Mouse (Mus musculus): ENCODE results near the gene Ormdl3. TPM values are rescaled to one million over a fixed set of nuclear protein-coding genes. Genes with fewer than 3 reads are reported as not detected.
A peak's percentile ranks its signal among the peaks of the same experiment; 100 is the strongest.
"Not testable (repeated sequence)": the region's sequence is repeated elsewhere in the genome, so short reads cannot be mapped to it uniquely, and the experiment has no call there.

Ormdl3 gene
- polyA plus RNA-seq (2015; fragmentation: Nextera tagmentation; extraction: Ambion mirVana), result 62.9 and 65.2 TPM in 2 replicates

DNA sequence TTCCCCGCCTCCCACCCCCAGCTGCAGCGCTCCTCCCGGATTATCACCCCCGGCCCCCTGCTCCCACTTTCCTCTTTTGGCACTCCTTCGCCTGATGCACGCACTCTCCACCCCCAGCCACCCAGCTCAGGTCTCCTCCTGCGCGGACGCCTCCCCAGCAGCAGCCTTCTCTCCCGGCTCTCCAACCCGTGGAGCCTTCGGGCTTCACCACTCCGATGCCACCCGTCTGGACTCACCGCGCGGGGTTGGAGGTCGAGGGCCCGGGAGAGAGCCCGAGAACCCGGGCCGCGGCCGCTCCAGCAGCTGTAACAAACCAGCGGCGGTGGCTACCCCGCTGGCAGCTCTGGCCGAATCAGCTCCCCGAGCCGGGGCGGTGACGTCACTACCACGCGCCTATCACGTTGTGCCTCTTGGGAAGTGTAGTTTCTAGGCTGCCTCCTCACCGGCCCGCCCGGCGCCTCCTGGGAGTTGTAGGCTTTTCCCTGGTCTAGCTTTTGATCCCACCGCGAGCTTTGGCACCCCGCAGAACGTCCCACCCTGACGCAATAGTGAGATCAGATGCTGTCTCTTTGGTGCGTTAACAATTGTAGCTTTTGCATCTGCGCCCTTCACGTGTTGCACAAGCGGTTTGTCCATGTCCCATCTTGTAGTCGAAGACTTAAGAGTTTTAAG is at the start of gene Ormdl3:
Ormdl3 (minus strand) TSS at position 477 of the 672 bp plus-strand sequence.
- H3K4me1 ChIP-seq (ENCODE audit: control insufficient read depth, insufficient read depth, low read length), result peaks cover 43% of the 10 kb centered on the region
- peak; percentile 83 for ATAC-seq

DNA sequence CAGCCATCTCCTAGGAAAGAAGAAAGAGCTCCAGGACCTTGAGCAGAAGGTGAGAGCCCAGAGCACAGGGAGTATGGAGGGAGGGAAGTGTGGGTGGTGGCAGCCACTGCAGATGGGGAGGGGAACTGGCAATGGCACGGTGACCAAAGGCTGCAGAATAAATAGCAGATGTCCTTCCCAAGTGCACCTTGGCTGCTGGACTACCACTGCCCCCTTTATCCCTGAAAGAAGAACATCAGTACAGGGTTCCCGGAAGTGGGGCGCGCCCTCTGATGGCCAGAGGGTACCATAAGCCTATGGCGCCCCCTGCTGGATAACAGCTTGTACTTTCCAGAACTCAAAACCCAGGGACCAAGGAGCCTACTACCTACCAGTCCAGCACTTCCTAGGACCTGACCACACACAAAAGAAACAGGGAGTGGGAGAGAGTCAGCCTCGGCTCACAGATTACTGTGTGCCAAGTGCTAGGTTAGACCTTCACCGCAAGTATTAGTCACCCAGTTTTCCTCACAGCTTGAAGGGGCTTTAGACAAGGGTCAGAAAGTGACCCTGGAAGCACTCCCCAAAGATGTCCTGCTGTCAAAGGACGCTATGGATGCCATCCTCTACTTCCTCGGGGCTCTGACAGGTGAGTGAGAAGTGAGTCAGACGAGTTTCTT is 48.3 kb upstream of the Ormdl3 start:
- not testable (repeated sequence) for H3K4me1 ChIP-seq (ENCODE audit: control insufficient read depth, insufficient read depth, low read length); H3K9ac ChIP-seq (ENCODE audit: low read depth, low read length); H3K9me3 ChIP-seq (ENCODE audit: control insufficient read depth, low read length); H3K4me2 ChIP-seq (ENCODE audit: low read depth, low read length); ATAC-seq; H3K36me3 ChIP-seq (ENCODE audit: control insufficient read depth, insufficient read depth, low read length); H3K4me3 ChIP-seq (ENCODE audit: low read length); H3K27ac ChIP-seq (ENCODE audit: low read length); H3K27me3 ChIP-seq (replicated peaks; ENCODE audit: control insufficient read depth, insufficient read depth, low read length)
- WGBS, result 35% methylated on average over 10 of the region's 10 CpGs

More for the DNA sequence above, at the start of gene Ormdl3:
- under 1% methylated on average over 48 of the region's 49 CpGs for WGBS
- peak within 1 kb of the TSS; percentile 91 for H3K27ac ChIP-seq (ENCODE audit: low read length)
- H3K4me2 ChIP-seq (ENCODE audit: low read depth, low read length), result peak within 1 kb of the TSS; percentile 85
- peak within 1 kb of the TSS; percentile 96 for H3K4me3 ChIP-seq (ENCODE audit: low read length)
- H3K9ac ChIP-seq (ENCODE audit: low read depth, low read length), result peak within 1 kb of the TSS; percentile 94
- H3K36me3 ChIP-seq (ENCODE audit: control insufficient read depth, insufficient read depth, low read length), result no peaks in the 10 kb centered on the region; the same call in 1 of the 2 replicates
- no peaks in the 10 kb centered on the region for H3K27me3 ChIP-seq (replicated peaks; ENCODE audit: control insufficient read depth, insufficient read depth, low read length)
- no peaks in the 10 kb centered on the region for H3K9me3 ChIP-seq (ENCODE audit: control insufficient read depth, low read length)

DNA sequence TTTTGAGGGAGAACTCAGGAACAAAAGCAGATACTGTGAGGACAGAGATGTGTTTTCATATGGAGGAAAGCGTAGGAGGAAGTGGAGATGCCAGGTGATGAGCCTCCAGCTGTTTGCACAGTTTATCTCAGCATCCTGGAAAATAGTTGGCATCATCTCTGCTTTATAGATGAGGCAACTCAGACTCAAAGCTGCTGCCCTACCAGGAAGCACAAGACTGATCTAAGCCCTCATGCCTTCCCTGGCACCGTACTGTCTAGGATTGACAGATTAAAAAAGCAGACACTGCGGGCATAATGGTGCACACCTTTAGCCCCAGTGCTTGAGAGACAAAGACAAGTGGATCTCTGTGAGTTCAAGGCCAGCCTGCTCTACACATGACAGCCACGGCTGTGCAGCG is 43.5 kb upstream of the Ormdl3 start:
- Histone ChIP-seq H3K9ac (ENCODE audit: low read depth, low read length) (no peak overlapping the region), H3K27me3 (replicated peaks; ENCODE audit: control insufficient read depth, insufficient read depth, low read length) (no peaks in the 10 kb centered on the region), H3K4me1 (ENCODE audit: control insufficient read depth, insufficient read depth, low read length) (no peaks in the 10 kb centered on the region), H3K4me2 (ENCODE audit: low read depth, low read length) (no peak overlapping the region), H3K36me3 (ENCODE audit: control insufficient read depth, insufficient read depth, low read length) (no peaks in the 10 kb centered on the region), H3K27ac (ENCODE audit: low read length) (no peak overlapping the region), H3K4me3 (ENCODE audit: low read length) (no peak overlapping the region), H3K9me3 (ENCODE audit: control insufficient read depth, low read length) (no peaks in the 10 kb centered on the region)
- no peak for ATAC-seq
- WGBS, result 84% methylated on average over 5 of the region's 5 CpGs

DNA sequence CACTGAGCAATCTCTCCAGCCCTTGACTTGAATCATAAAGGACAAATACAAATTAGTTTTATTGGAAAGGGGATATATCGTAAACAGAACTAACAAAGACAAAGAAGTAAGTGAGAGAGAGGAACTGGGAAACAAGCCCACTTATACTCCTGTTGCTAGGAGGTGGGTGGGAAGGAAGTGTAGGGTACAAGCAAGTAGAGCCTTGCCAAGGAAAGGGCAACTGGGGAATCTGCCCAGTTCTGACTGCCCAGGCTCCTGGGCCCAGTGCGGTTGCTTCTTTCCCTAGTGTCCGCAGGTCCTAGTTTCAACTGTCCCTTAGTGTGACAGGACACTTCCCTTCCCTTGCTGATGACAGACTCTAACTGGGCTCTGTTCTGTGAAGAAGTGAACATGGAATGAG is 41.5 kb upstream of the Ormdl3 start:
- Histone ChIP-seq H3K36me3 (ENCODE audit: control insufficient read depth, insufficient read depth, low read length) (no peaks in the 10 kb centered on the region), H3K9me3 (ENCODE audit: control insufficient read depth, low read length) (no peaks in the 10 kb centered on the region)

DNA sequence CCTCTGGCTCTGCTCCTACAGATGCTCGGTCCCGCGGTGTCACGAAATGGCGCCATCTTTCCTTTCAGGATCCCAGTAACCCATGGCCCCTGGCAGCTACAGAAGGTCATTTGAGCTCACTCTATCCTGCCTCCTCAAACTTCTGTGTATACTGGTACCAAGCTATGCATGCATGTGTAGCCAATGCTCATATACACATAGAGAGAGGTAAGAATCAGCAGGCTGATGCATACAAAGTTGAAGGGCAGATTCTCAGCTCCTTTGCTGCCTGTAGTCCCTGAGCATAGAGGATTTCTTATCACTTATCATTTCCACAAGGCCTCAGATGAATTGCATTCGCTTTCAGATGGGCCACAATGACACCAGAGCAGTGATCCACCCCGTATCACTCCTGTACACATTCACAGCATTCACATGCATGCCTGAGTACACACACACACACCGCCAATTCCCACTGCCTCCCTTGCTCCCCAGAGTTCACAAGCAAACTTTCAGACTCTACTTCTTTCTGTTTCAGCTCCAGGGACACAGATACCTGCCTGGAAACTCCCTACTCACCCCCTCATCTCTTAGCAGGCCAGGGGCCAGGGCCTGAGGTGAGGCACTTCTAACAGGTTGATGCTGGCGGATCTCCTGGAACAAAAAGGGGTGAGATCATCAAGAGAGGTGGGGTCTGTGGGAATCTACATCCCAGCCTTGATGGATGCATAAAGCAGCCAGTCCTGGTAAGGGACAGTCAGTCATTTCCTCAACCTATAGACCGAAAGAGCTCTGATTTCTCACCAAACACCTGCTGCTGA is 38.6 kb upstream of the Ormdl3 start, which contains the start of the genes Gm12355 and Gsdma3:
Gm12355 (minus strand) TSS at position 51 of the 800 bp plus-strand sequence.
Gsdma3 (plus strand) TSS at position 750 of the 800 bp plus-strand sequence.
- Histone ChIP-seq H3K4me1 (ENCODE audit: control insufficient read depth, insufficient read depth, low read length) (no peaks in the 10 kb centered on the region), H3K36me3 (ENCODE audit: control insufficient read depth, insufficient read depth, low read length) (no peaks in the 10 kb centered on the region), H3K27me3 (replicated peaks; ENCODE audit: control insufficient read depth, insufficient read depth, low read length) (no peaks in the 10 kb centered on the region), H3K9ac (ENCODE audit: low read depth, low read length) (no peak within 1 kb of the TSS), H3K27ac (ENCODE audit: low read length) (no peak within 1 kb of the TSS), H3K9me3 (ENCODE audit: control insufficient read depth, low read length) (no peaks in the 10 kb centered on the region), H3K4me2 (ENCODE audit: low read depth, low read length) (no peak within 1 kb of the TSS), H3K4me3 (ENCODE audit: low read length) (no peak within 1 kb of the TSS)
- 89% methylated on average over 10 of the region's 10 CpGs for WGBS
- ATAC-seq, result no peak

More for the DNA sequence above, 41.5 kb upstream of the Ormdl3 start:
- 95% methylated on average over 3 of the region's 3 CpGs for WGBS
- no peak overlapping the region for H3K4me3 ChIP-seq (ENCODE audit: low read length)
- H3K27me3 ChIP-seq (replicated peaks; ENCODE audit: control insufficient read depth, insufficient read depth, low read length), result no peaks in the 10 kb centered on the region
- H3K4me1 ChIP-seq (ENCODE audit: control insufficient read depth, insufficient read depth, low read length), result no peaks in the 10 kb centered on the region
- no peak overlapping the region for H3K9ac ChIP-seq (ENCODE audit: low read depth, low read length)
- no peak for ATAC-seq
- no peak overlapping the region for H3K4me2 ChIP-seq (ENCODE audit: low read depth, low read length)
- H3K27ac ChIP-seq (ENCODE audit: low read length), result no peak overlapping the region

DNA sequence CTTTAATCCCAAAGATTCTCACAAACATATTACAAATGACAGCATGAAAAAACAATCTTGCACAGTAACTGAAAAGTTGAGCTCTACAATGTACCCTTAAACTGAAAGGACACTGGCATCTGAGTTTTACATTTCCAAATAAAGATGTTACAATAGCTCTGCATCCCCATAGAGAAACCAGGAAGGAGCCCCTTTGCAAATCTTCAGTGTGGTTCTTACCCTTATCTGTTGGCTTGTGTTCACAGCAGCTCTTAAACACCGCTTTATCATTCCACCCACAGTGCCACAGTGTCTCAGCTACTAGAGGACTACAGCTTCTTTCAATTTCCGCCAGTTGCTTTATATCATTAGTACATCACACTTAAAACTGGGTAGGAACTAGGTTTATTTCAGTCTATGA is 37.2 kb upstream of the Ormdl3 start:
- not testable (repeated sequence) for H3K9me3 ChIP-seq (ENCODE audit: control insufficient read depth, low read length); H3K36me3 ChIP-seq (ENCODE audit: control insufficient read depth, insufficient read depth, low read length); H3K27me3 ChIP-seq (replicated peaks; ENCODE audit: control insufficient read depth, insufficient read depth, low read length); H3K4me2 ChIP-seq (ENCODE audit: low read depth, low read length); H3K9ac ChIP-seq (ENCODE audit: low read depth, low read length); H3K27ac ChIP-seq (ENCODE audit: low read length); ATAC-seq; H3K4me3 ChIP-seq (ENCODE audit: low read length); H3K4me1 ChIP-seq (ENCODE audit: control insufficient read depth, insufficient read depth, low read length)
- WGBS, result 93% methylated on average over 2 of the region's 2 CpGs

DNA sequence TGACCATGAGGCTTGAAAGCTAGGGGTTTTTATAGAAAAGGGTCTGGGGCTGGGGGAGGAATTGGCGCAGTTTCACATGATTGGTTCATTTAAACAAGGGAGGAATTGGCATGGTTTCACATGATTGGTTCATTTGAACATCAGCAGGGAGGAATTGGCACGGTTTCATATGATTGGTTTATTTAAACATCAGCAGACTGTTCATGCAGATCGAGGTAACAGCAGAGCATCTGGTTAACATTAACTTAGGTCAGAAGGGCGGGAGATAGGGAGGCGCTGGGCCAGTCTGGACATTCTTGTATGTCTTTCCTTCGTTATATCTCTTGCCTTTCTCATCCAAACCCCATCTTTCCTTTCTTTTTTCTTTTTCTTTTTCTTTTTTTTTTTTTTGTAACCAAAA is 36.8 kb upstream of the Ormdl3 start:
- not testable (repeated sequence) for H3K27ac ChIP-seq (ENCODE audit: low read length); H3K4me3 ChIP-seq (ENCODE audit: low read length); H3K4me1 ChIP-seq (ENCODE audit: control insufficient read depth, insufficient read depth, low read length); ATAC-seq; H3K36me3 ChIP-seq (ENCODE audit: control insufficient read depth, insufficient read depth, low read length); H3K27me3 ChIP-seq (replicated peaks; ENCODE audit: control insufficient read depth, insufficient read depth, low read length); H3K4me2 ChIP-seq (ENCODE audit: low read depth, low read length); H3K9ac ChIP-seq (ENCODE audit: low read depth, low read length); H3K9me3 ChIP-seq (ENCODE audit: control insufficient read depth, low read length)
- 82% methylated on average over 6 of the region's 6 CpGs for WGBS

DNA sequence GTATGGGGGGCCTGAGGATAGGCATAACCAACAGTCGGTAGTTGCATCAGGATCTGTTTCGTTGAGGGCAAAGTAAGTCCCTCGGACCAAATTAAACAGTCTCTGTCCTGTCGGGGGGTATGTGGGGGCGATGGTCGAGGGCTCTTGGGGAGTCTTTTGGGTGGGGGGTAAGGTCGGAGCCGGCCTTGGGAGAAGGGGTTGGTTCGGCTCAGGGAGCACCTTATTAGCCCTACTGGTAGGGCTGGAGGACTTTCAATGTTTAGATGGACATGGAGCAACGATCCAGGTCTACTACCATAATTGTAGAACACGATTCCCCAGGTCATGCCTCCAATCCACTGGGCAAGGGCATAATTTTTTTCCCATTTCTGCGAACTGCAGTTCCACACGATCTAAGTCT is 33.6 kb upstream of the Ormdl3 start:
- 95% methylated on average over 13 of the region's 13 CpGs for WGBS
- no peak for ATAC-seq
- H3K9me3 ChIP-seq (ENCODE audit: control insufficient read depth, low read length), result no peaks in the 10 kb centered on the region
- H3K27me3 ChIP-seq (replicated peaks; ENCODE audit: control insufficient read depth, insufficient read depth, low read length), result no peaks in the 10 kb centered on the region
- no peaks in the 10 kb centered on the region for H3K36me3 ChIP-seq (ENCODE audit: control insufficient read depth, insufficient read depth, low read length)
- H3K4me3 ChIP-seq (ENCODE audit: low read length), result no peak overlapping the region
- H3K4me2 ChIP-seq (ENCODE audit: low read depth, low read length), result no peak overlapping the region
- no peak overlapping the region for H3K27ac ChIP-seq (ENCODE audit: low read length)
- H3K9ac ChIP-seq (ENCODE audit: low read depth, low read length), result no peak overlapping the region
- no peaks in the 10 kb centered on the region for H3K4me1 ChIP-seq (ENCODE audit: control insufficient read depth, insufficient read depth, low read length)

DNA sequence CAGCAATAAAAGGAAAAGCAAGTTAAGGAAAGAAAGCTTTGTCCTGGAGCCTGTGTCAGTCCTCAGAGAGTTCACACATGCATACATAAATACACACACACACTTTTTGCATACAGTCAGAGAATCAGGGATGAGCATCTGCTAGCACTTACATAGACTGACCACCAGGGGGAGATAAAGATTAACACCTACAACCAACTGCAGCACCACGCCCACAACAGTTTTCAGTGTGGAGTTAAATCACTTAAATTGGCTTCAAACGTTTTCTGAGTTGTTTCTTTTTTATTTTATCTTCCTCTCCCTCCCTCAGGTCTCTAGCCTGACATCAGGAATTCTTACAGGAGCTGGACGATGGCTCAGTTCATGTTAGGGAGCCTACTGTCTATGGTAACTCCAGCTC is 19.6 kb upstream of the Ormdl3 start:
- H3K27ac ChIP-seq (ENCODE audit: low read length), result no peak overlapping the region
- WGBS, result 11% methylated on average over 3 of the region's 3 CpGs

More for the DNA sequence above, 19.6 kb upstream of the Ormdl3 start:
- H3K4me2 ChIP-seq (ENCODE audit: low read depth, low read length), result no peak overlapping the region
- no peaks in the 10 kb centered on the region; the same call in 1 of the 2 replicates for H3K9me3 ChIP-seq (ENCODE audit: control insufficient read depth, low read length)
- ATAC-seq, result no peak
- H3K27me3 ChIP-seq (replicated peaks; ENCODE audit: control insufficient read depth, insufficient read depth, low read length), result no peaks in the 10 kb centered on the region
- H3K9ac ChIP-seq (ENCODE audit: low read depth, low read length), result no peak overlapping the region
- no peaks in the 10 kb centered on the region for H3K36me3 ChIP-seq (ENCODE audit: control insufficient read depth, insufficient read depth, low read length)
- H3K4me3 ChIP-seq (ENCODE audit: low read length), result no peak overlapping the region
- peaks cover 5% of the 10 kb centered on the region; the same call in 1 of the 2 replicates for H3K4me1 ChIP-seq (ENCODE audit: control insufficient read depth, insufficient read depth, low read length)
